Mouse (Mus musculus): Measurements from ENCODE around the gene Cacna1b.

DNA sequence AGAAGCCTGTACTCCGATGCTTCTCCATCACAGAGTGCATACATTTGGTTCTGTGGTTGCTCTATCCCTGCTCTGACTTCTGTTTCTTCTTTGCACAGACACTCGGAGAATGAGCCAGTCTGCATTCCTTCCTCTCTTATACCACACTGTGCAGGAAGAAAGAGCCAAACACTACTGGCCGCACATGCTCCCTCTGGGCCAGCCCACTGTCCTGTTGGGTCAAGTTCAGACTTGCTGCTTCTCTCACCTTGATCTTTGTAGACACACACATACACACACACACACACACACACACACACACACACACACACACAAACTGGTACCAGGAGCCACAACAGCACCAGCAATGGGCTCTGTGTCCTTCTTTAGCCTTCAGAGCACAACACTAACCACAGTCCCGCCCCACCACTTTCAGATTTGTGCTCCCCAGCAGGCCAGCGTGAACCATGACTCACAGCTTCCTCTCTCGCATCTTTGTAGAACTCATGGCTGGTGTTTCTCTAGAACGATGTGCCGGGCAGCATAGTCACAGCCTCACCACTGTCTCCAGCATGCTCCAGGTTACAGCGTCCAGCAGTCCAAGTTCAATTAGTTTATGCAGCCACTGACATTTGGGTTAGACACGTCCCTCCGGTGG is 13.1 kb upstream of the Cacna1b start:
- TF ChIP-seq ZNF384 (IDR thresholded peaks at IDR 0.05; ENCODE audit: low read depth, low read length): no peak
- no peak for TF ChIP-seq ZC3H11A (IDR thresholded peaks at IDR 0.05; ENCODE audit: borderline replicate concordance, low read depth, low read length)

Measured in ES-E14 (cell line).